Mouse (Mus musculus) heart, embryonic 12.5 days (tissue): ENCODE measurements at regions not wholly inside any gene's neighbourhood (a gene's known extent, or its start where the extent isn't known, plus 50 kb on each side); places are given as distances from the start of the nearest gene placed in this dataset.
A peak's percentile ranks its signal among the peaks of the same experiment; 100 is the strongest.

Experiments used
- ATAC-seq: fragments of 200-750 bp; cut with Nextera tagmentation; 2 replicates; pipeline ENCODE4 v1.8.0; 2017; ENCODE audit warnings: moderate TSS enrichment, moderate library complexity; ENCODE audit not compliant: insufficient number of reproducible peaks, low FRiP score
- H3K27ac ChIP-seq: fragments of 300-500 bp; sonication (generic); 2 replicates; pipeline ENCODE4 v1.5.1; 2016; ENCODE audit warnings: mild to moderate bottlenecking, moderate library complexity; ENCODE audit not compliant: poor library complexity, severe bottlenecking
- H3K27me3 ChIP-seq: fragments of 300-500 bp; sonication (generic); replicated peaks from 2 replicates; pipeline ENCODE4 v1.6.1; 2016; ENCODE audit warnings: mild to moderate bottlenecking, moderate library complexity
- H3K36me3 ChIP-seq: fragments of 300-500 bp; sonication (generic); 2 replicates; pipeline ENCODE4 v1.6.1; 2016; ENCODE audit warnings: mild to moderate bottlenecking, moderate library complexity
- H3K4me1 ChIP-seq: fragments of 300-500 bp; sonication (generic); replicated peaks from 2 replicates; pipeline ENCODE4 v1.6.1; 2016; ENCODE audit warnings: mild to moderate bottlenecking
- H3K4me2 ChIP-seq: fragments of 300-500 bp; sonication (generic); 2 replicates; pipeline ENCODE4 v1.6.1; 2016; ENCODE audit warnings: mild to moderate bottlenecking, moderate library complexity
- H3K4me3 ChIP-seq: fragments of 300-500 bp; sonication (generic); 2 replicates; pipeline ENCODE4 v1.5.1; 2016; ENCODE audit warnings: mild to moderate bottlenecking
- H3K9ac ChIP-seq: fragments of 300-500 bp; sonication (generic); 2 replicates; pipeline ENCODE4 v1.6.1; 2016; ENCODE audit warnings: mild to moderate bottlenecking, moderate library complexity
- H3K9me3 ChIP-seq: fragments of 300-500 bp; sonication (generic); replicated peaks from 2 replicates; pipeline ENCODE4 v1.6.1; 2016; ENCODE audit warnings: mild to moderate bottlenecking, moderate library complexity
- WGBS: fragments of 180-500 bp; shearing (Covaris S2); methylation state at CpG from one replicate; pipeline ENCODE4 v1.1.7; 2016; 5-methylcytosine and 5-hydroxymethylcytosine counted together

DNA sequence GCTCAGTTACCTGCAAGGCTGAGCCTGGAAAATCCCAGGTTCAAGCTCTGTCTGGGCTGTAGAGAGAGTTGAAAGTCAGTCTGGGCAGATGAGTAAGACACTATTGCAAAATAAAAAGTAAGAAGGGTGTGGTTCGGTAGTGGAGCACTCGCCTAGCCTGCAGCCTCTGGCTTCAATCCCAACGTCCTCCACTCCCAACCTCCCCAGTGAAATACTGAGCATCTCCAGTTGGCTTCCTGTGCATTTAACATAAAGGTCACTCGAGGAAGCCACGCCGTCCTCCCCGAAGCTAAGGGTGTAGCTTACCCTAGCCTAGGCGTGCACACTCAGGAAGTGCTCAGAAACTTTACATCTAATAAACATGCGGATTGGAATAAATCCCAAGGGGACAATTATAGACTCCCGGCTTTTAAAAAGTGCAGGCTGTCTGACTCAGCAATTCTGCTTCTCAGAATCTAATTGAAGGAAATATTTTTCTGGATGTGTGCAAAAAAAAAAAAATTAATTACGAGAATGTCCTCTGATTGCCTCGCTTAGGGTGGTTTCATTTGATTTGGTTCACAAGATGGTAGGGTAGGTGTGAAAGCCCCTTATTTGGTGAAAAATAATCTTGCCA is 137.6 kb upstream of the Rybp start:
- Histone ChIP-seq H3K27me3 (peaks cover 35% of the 10 kb centered on the region), H3K4me1 (peaks cover 5% of the 10 kb centered on the region; the same call in 1 of the 2 replicates), H3K36me3 (no peaks in the 10 kb centered on the region), H3K9me3 (no peaks in the 10 kb centered on the region), H3K4me2 (no peak overlapping the region), H3K9ac (no peak overlapping the region), H3K27ac (no peak overlapping the region), H3K4me3 (no peak overlapping the region)
- WGBS: 66% methylated on average over 12 of the region's 12 CpGs
- no peak for ATAC-seq

DNA sequence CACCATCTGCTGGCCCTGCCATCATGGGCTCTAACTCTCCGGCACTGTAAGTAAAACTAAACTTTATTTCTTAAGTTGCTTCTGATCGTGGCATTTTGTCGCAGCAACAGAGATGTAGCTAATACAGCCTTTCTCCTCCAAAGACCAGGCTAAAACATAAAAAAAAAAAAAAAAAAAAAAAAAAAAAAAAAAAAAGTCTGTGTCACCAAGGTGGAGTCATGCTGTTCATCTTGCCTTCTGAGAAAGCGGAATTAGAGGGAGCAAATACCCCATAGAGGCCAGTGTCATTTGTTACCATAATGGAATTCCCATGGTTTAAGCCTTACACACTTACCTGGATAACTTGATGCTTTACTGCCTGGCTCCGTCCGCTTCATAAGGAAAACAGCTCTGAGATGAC is 136.9 kb upstream of the Rybp start:
- Histone ChIP-seq H3K27me3 (peaks cover 32% of the 10 kb centered on the region), H3K36me3 (no peaks in the 10 kb centered on the region), H3K27ac (no peak overlapping the region), H3K4me3 (no peak overlapping the region), H3K4me1 (peaks cover 5% of the 10 kb centered on the region; the same call in 1 of the 2 replicates), H3K9me3 (no peaks in the 10 kb centered on the region), H3K4me2 (no peak overlapping the region), H3K9ac (no peak overlapping the region)
- 79% methylated on average over 6 of the region's 6 CpGs for WGBS
- no peak for ATAC-seq

DNA sequence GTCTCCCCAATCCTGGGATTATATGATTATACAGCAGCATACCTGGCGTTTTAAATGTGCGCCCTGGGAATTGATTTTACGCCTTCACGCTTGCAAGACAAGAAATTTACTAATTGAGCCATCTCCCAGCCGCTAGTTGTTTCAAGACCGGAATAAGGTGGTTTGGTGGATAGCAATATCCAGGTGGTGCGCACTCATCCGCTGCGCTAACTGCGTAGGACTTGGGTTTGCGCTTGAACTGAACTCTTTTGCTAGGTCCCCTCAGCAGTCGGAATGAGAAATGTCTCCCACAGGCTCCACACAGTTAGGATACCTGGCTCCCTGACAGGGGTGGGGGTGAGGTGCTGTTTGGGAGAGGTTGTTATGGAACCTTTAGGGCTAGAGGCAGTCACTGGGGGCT is 136.4 kb upstream of the Rybp start:
- Histone ChIP-seq H3K9ac (no peak overlapping the region), H3K27me3 (peaks cover 32% of the 10 kb centered on the region), H3K36me3 (no peaks in the 10 kb centered on the region), H3K4me1 (peaks cover 5% of the 10 kb centered on the region; the same call in 1 of the 2 replicates), H3K4me3 (no peak overlapping the region), H3K4me2 (no peak overlapping the region), H3K27ac (no peak overlapping the region), H3K9me3 (no peaks in the 10 kb centered on the region)
- no peak for ATAC-seq
- 90% methylated on average over 12 of the region's 12 CpGs for WGBS

DNA sequence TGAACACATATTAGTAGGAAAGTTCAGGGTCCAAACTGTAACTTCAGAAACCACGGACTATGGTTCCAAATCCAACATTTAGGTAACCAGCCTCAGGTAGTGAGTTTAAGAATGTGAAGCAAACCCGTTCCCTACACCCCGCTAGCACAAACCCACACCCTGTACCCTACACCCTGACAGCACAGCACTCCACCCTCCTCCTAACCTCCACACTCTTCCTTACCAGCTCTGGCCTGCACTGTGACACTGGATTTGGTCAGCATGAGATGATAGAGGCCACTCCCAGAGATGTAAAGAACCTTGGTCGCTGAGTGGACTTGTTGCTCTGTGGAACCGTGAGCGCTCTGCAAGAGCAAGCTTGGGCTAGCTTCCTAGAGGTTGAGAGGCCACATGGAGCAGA is 135.3 kb upstream of the Rybp start:
- Histone ChIP-seq H3K4me3 (no peak overlapping the region), H3K27ac (no peak overlapping the region), H3K9me3 (no peaks in the 10 kb centered on the region), H3K27me3 (peaks cover 32% of the 10 kb centered on the region), H3K9ac (no peak overlapping the region), H3K36me3 (no peaks in the 10 kb centered on the region), H3K4me2 (no peak overlapping the region), H3K4me1 (peaks cover 5% of the 10 kb centered on the region; the same call in 1 of the 2 replicates)
- ATAC-seq: no peak
- WGBS: 69% methylated on average over 6 of the region's 6 CpGs

DNA sequence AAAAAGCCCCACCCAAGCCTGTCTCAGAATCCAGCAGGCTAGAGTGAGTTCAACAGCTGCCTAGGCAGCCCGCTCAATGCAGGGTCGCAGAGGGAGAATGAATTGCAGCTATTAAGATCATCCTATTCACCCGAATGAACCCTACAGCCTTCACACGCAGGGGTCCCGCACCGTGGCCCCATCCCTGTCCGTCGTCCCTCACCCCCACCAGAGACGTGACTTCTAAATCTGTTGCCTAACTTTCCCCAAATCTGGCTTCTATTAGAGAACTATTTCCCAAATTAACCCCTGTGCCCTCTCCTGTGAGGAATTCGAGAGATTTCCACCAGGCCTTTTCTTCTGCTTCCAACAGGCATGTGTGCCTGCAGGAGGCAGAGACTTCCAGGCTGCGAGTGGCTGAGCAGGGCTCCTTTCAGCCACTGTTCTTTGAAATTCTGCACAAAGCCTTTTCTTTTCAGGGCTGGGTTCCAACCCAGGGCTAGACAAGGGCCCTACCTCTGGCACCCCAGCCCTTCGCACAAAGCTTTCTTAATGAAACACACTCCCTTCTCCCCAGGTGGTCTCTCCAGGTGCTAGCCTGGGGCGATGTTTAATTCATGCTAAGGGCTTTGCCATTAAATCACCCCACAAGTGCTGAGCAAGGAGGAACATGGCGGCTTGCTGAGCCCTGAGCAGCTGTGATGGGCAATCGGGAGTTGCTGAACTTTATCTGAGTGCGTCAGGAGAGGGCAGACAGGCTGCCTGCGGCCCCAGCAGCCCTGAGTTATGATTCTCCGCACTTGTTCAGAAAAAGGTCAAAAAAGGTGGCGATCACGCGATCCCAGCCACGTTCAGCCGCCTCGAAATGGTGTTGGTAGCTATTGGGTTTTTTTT is 134.7 kb upstream of the Rybp start:
- no peaks in the 10 kb centered on the region for H3K9me3 ChIP-seq
- WGBS: 33% methylated on average over 24 of the region's 24 CpGs
- H3K36me3 ChIP-seq: no peaks in the 10 kb centered on the region
- H3K27me3 ChIP-seq: peaks cover 32% of the 10 kb centered on the region
- H3K9ac ChIP-seq: no peak overlapping the region
- no peak overlapping the region for H3K4me3 ChIP-seq
- peaks cover 5% of the 10 kb centered on the region; the same call in 1 of the 2 replicates for H3K4me1 ChIP-seq
- H3K27ac ChIP-seq: no peak overlapping the region
- H3K4me2 ChIP-seq: 0 out of 2 replicates have a peak overlapping the region, but pooled peaks have one; percentile 3
- ATAC-seq: no peak

DNA sequence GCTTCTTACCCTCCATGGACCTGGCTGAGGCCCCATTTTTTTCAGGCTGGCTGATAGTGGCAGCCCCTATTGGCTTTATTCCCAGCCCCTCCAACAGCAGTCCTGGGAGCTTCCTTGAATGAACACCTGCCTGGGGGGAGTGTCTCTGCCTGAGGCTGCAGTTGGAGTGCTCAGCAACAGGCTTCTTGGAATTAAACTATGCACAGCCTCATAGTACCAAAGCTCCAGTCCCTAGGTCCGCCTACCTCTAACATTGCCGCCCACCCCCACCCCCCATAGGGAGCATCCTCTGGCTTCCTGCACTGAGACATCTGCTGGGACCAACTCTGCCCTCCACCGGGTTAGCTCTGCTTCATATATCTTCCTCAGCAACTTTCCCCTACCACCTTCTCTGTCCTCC is 133.3 kb upstream of the Rybp start:
- H3K9ac ChIP-seq: no peak overlapping the region
- H3K36me3 ChIP-seq: no peaks in the 10 kb centered on the region
- no peak for ATAC-seq
- H3K27me3 ChIP-seq: peaks cover 28% of the 10 kb centered on the region
- peaks cover 8% of the 10 kb centered on the region for H3K4me1 ChIP-seq
- no peak overlapping the region for H3K4me3 ChIP-seq
- no peak overlapping the region for H3K27ac ChIP-seq
- H3K4me2 ChIP-seq: no peak overlapping the region
- no peaks in the 10 kb centered on the region for H3K9me3 ChIP-seq
- 53% methylated on average over 3 of the region's 3 CpGs for WGBS

DNA sequence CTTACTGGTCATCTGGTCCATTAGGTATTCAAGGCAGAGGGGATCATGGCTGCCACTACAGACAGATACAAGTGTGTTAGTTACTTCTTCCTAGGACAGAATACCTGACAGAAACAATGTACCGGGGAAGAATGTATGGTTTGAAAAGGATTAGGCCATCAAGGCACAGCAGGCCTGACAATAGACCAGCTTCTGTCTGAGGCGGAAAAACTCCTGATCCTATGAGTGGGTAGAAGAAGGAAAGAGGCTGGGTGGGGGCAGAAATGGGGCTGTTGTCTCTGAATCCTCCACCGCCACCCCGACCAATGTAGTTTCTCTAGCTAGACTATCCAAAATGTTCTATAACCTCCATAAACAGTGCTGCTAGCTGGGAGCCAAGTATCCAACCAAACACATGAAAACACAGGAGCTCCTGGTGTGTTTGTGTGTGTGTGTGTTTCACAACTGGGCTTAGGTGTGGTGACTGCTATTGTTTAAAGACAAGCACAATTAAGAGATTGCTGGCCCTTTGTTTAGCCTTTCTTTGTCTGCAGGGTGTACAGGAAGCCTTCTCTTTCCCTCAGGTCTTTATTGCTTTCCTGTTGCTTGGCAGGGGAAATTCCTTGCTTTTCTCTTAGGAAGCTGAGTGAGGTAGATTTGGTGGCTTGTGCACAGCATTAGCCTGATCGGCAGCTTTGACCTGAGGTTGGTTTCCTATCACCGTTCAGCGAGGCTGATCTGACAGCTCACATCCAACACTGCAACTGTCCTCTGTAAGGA is 132.7 kb upstream of the Rybp start:
- peaks cover 14% of the 10 kb centered on the region for H3K4me1 ChIP-seq
- H3K36me3 ChIP-seq: no peaks in the 10 kb centered on the region
- 64% methylated on average over 7 of the region's 7 CpGs for WGBS
- no peaks in the 10 kb centered on the region for H3K9me3 ChIP-seq
- ATAC-seq: no peak
- no peak overlapping the region for H3K27ac ChIP-seq
- H3K27me3 ChIP-seq: peaks cover 28% of the 10 kb centered on the region
- no peak overlapping the region for H3K4me2 ChIP-seq
- H3K9ac ChIP-seq: no peak overlapping the region
- no peak overlapping the region for H3K4me3 ChIP-seq

DNA sequence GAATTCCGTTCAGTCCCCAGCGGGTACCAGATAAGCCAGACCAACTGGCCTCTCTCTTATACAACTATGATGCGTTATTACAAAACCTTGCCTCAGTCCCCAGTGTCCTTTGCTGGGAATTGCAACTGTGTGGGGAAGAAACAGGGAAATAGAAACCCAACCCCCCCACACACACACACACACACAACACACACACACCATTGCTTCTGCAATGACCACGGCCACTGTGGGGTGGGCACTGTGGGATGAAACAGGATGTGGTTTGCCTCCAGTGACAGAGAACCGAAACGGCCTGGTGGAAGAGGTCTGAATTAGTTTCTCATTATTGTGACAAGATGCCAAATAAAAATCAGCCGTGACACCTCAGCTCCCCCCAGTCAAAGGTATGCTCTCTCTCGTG is 128.8 kb upstream of the Rybp start:
- Histone ChIP-seq H3K4me1 (peaks cover 12% of the 10 kb centered on the region), H3K27ac (no peak overlapping the region), H3K4me2 (no peak overlapping the region), H3K36me3 (no peaks in the 10 kb centered on the region), H3K9me3 (no peaks in the 10 kb centered on the region), H3K9ac (no peak overlapping the region), H3K27me3 (0 out of 2 replicates have a peak, but pooled peaks cover 6% of the 10 kb centered on the region), H3K4me3 (no peak overlapping the region)
- no peak for ATAC-seq
- WGBS: 59% methylated on average over 8 of the region's 8 CpGs

DNA sequence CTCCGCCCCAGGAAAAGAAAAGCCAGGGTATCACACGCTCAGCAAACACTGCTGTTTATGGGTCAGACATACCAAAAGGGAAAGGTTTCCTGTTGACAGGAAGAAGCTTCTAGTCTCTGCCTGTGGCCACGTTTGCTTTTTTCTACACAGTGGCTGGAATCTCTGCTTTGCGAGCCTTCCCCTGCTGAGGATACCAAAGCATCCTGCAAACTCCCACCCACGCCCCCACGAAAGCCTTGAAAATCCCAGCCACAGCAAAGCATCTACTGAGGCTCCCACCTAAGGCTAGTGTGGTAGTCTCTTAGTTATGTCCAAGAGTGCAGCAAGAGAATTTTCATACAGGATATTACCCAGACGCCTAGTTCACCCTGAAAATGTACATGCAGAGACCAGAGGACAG is 128.2 kb upstream of the Rybp start:
- Histone ChIP-seq H3K4me2 (no peak overlapping the region), H3K9me3 (no peaks in the 10 kb centered on the region), H3K36me3 (no peaks in the 10 kb centered on the region), H3K27ac (no peak overlapping the region), H3K27me3 (0 out of 2 replicates have a peak, but pooled peaks cover under 1% of the 10 kb centered on the region), H3K9ac (no peak overlapping the region), H3K4me3 (no peak overlapping the region), H3K4me1 (peaks cover 12% of the 10 kb centered on the region)
- 40% methylated on average over 7 of the region's 7 CpGs for WGBS
- ATAC-seq: no peak

DNA sequence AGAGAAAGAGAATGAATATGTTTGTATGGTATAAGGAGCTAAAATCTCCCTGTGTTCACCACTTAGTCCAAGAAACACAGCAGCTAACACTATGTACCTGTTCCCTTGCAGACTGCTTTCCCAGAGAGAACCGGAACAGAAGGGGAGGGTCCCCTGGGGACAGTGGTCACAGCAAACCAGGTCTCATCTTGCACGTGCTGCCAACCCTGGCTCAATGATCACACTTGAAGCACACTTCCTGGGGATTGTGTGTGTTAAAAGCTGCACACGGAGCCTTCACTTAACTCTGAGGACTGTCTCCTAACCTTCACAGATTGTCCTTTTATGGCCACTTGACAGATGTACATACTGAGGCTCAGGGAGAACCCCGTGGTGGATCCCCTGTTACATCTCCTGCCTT is 127.6 kb upstream of the Rybp start:
- H3K4me3 ChIP-seq: no peak overlapping the region
- 52% methylated on average over 4 of the region's 4 CpGs for WGBS
- no peaks in the 10 kb centered on the region for H3K27me3 ChIP-seq
- no peak overlapping the region for H3K9ac ChIP-seq
- H3K9me3 ChIP-seq: no peaks in the 10 kb centered on the region
- H3K4me1 ChIP-seq: peaks cover 12% of the 10 kb centered on the region
- ATAC-seq: no peak
- no peak overlapping the region for H3K4me2 ChIP-seq
- H3K27ac ChIP-seq: no peak overlapping the region
- no peaks in the 10 kb centered on the region for H3K36me3 ChIP-seq

DNA sequence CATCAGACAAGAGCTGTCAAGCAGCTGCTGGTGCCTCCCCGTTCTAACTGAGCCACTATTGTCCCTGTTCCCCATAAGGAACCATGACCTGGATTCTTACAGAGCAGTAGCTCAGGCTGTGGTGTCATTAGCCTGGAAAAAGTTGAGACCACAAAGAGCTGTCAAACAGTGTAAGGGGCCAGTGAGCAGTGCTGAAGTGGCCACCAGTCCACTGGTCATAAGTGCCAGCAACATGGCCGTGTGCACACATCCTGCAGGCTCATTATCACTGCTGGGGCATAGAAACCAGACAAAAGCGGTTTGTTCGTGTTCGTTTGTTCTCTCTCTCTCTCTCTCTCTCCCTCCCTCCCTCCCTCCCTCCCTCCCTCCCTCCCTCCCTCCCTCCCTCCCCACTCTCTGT is 125.2 kb upstream of the Rybp start:
- WGBS: 42% methylated on average over 5 of the region's 5 CpGs
- no peak for ATAC-seq
- H3K27me3 ChIP-seq: no peaks in the 10 kb centered on the region; the same call in 1 of the 2 replicates
- H3K4me3 ChIP-seq: no peak overlapping the region
- no peaks in the 10 kb centered on the region for H3K36me3 ChIP-seq
- H3K9ac ChIP-seq: no peak overlapping the region
- no peak overlapping the region for H3K4me2 ChIP-seq
- H3K9me3 ChIP-seq: no peaks in the 10 kb centered on the region
- H3K27ac ChIP-seq: no peak overlapping the region
- peaks cover 12% of the 10 kb centered on the region for H3K4me1 ChIP-seq
